Mouse (Mus musculus): ENCODE data around the gene Kif2a.

The Kif2a gene

GRCm38 (mm10) chr13:107025663-107026062, 3.7 kb upstream of the Kif2a start:
- in situ Hi-C loops (cut with MboI; ENCODE audit: unreplicated experiment in 2 of 2) = loop anchor here in 1 of 2 experiments (10.0 kb wide), 1 partner anchor 69 kb away; no protein-coding TSS in a partner anchor

GRCm38 (mm10) chr13:107022266-107023171, 593 bp upstream of the Kif2a start:
- in situ Hi-C loops (cut with MboI; ENCODE audit: unreplicated experiment in 2 of 2) = loop anchor here (5.0 to 10.0 kb wide), 3 partner anchors 72 to 80 kb away; no protein-coding TSS in a partner anchor

GRCm38 (mm10) chr13:107019443-107019842, 2.5 kb downstream of the Kif2a start:
- in situ Hi-C loops (cut with MboI; ENCODE audit: unreplicated experiment in 2 of 2) = no loop called here

- in situ Hi-C loops (cut with MboI; ENCODE audit: unreplicated experiment in 2 of 2) = no loop called here
Observed at GRCm38 (mm10) chr13:107013926-107014325, 8.0 kb downstream of the Kif2a start.

- in situ Hi-C loops (cut with MboI; ENCODE audit: unreplicated experiment in 2 of 2) = no loop called here
Observed at GRCm38 (mm10) chr13:107011618-107012017, 10.3 kb downstream of the Kif2a start.

- in situ Hi-C loops (cut with MboI; ENCODE audit: unreplicated experiment in 2 of 2) = no loop called here
Observed at GRCm38 (mm10) chr13:107008174-107008573, 13.8 kb downstream of the Kif2a start.

- in situ Hi-C loops (cut with MboI; ENCODE audit: unreplicated experiment in 2 of 2) = no loop called here
Observed at GRCm38 (mm10) chr13:107003211-107003610, 18.7 kb downstream of the Kif2a start.

- in situ Hi-C loops (cut with MboI; ENCODE audit: unreplicated experiment in 2 of 2) = loop anchor here in 1 of 2 experiments (10.0 kb wide), 1 partner anchor 96 kb away; no protein-coding TSS in a partner anchor
Observed at GRCm38 (mm10) chr13:106998671-106999070, 23.3 kb downstream of the Kif2a start.

- in situ Hi-C loops (cut with MboI; ENCODE audit: unreplicated experiment in 2 of 2) = loop anchor here in 1 of 2 experiments (10.0 kb wide), 1 partner anchor 97 kb away; no protein-coding TSS in a partner anchor
Observed at GRCm38 (mm10) chr13:106998026-106998425, 23.9 kb downstream of the Kif2a start.

GRCm38 (mm10) chr13:106997557-106997956, 24.4 kb downstream of the Kif2a start:
- in situ Hi-C loops (cut with MboI; ENCODE audit: unreplicated experiment in 2 of 2) = loop anchor here in 1 of 2 experiments (10.0 kb wide), 1 partner anchor 97 kb away; no protein-coding TSS in a partner anchor

- in situ Hi-C loops (cut with MboI; ENCODE audit: unreplicated experiment in 2 of 2) = loop anchor here in 1 of 2 experiments (10.0 kb wide), 1 partner anchor 98 kb away; no protein-coding TSS in a partner anchor
Observed at GRCm38 (mm10) chr13:106996891-106997290, 25.0 kb downstream of the Kif2a start.

GRCm38 (mm10) chr13:106961496-106961895, 60.4 kb downstream of the Kif2a start:
- in situ Hi-C loops (cut with MboI; ENCODE audit: unreplicated experiment in 2 of 2) = no loop called here

GRCm38 (mm10) chr13:106960557-106960956, 61.4 kb downstream of the Kif2a start:
- in situ Hi-C loops (cut with MboI; ENCODE audit: unreplicated experiment in 2 of 2) = no loop called here

- in situ Hi-C loops (cut with MboI; ENCODE audit: unreplicated experiment in 2 of 2) = no loop called here
Observed at GRCm38 (mm10) chr13:106958286-106958685, 63.6 kb downstream of the Kif2a start.

- in situ Hi-C loops (cut with MboI; ENCODE audit: unreplicated experiment in 2 of 2) = no loop called here
Observed at GRCm38 (mm10) chr13:106957554-106957953, 64.4 kb downstream of the Kif2a start.

- in situ Hi-C loops (cut with MboI; ENCODE audit: unreplicated experiment in 2 of 2) = no loop called here
Observed at GRCm38 (mm10) chr13:106954880-106955279, 67.0 kb downstream of the Kif2a start.

- in situ Hi-C loops (cut with MboI; ENCODE audit: unreplicated experiment in 2 of 2) = loop anchor here (5.0 to 25.0 kb wide), 7 partner anchors 155 to 1215 kb away; partner anchors contain the start of genes Ercc8 (in 2 of the 2), Ndufaf2 (in 2 of the 2) and Smim15 (in 2 of the 2)
Observed at GRCm38 (mm10) chr13:106947583-106947982, 74.3 kb downstream of the Kif2a start.

GRCm38 (mm10) chr13:106946594-106947540, 75.1 kb downstream of the Kif2a start, which contains the start of gene Dimt1:
TSS of gene Dimt1 (plus strand) at chr13:106947127.
- in situ Hi-C loops (cut with MboI; ENCODE audit: unreplicated experiment in 2 of 2) = loop anchor here (5.0 to 25.0 kb wide), 7 partner anchors 155 to 1215 kb away; partner anchors contain the start of genes Ercc8 (in 2 of the 2), Ndufaf2 (in 2 of the 2) and Smim15 (in 2 of the 2)

- in situ Hi-C loops (cut with MboI; ENCODE audit: unreplicated experiment in 2 of 2) = loop anchor here (5.0 to 25.0 kb wide), 7 partner anchors 157 to 1217 kb away; partner anchors contain the start of genes Ercc8 (in 2 of the 2), Ndufaf2 (in 2 of the 2) and Smim15 (in 2 of the 2)
Observed at GRCm38 (mm10) chr13:106945518-106945917, 76.4 kb downstream of the Kif2a start.

- in situ Hi-C loops (cut with MboI; ENCODE audit: unreplicated experiment in 2 of 2) = loop anchor here (5.0 to 25.0 kb wide), 8 partner anchors 80 to 1220 kb away; partner anchors contain the start of genes Ercc8 (in 2 of the 2), Ndufaf2 (in 2 of the 2), Smim15 (in 2 of the 2) and Kif2a (in 1 of the 2)
Observed at GRCm38 (mm10) chr13:106942721-106943120, 79.2 kb downstream of the Kif2a start.

All from v-Abl transformed pro-B cells (cell line).